Comparison of ENCODE assay signal across 17 mouse cellular contexts in genomic region chr14:77504458-77505135, GRCm38 (mm10).
A peak's percentile ranks its signal among the peaks of the same experiment; 100 is the strongest.
DNase-seq lines count a peak whose midpoint lies in the region; ATAC-seq lines count a peak whose summit lies in the region.
"Had no signal": no experiment of that assay in that cellular context is flagged by ENCODE, and none has a peak within 500 bp of the region (broad histone marks: within the 10 kb centered on the region; RNA-seq: fewer than 3 reads in every experiment).

No protein-coding gene starts in this region.

- H3K27me3 ChIP-seq in forebrain, embryonic 15.5 days = no peaks in the 10 kb centered on the region
- H3K27me3 ChIP-seq in forebrain, embryonic 16.5 days (replicated peaks; ENCODE audit: control insufficient read depth, insufficient read depth, low read length) = no peaks in the 10 kb centered on the region
- H3K27me3 ChIP-seq in neural tube, embryonic 15.5 days (replicated peaks) = no peaks in the 10 kb centered on the region
- H3K27me3 ChIP-seq: heart, embryonic 15.5 days; limb, embryonic 15.5 days; midbrain, embryonic 13.5 days had no signal

- H3K27ac ChIP-seq in forebrain, embryonic 15.5 days (replicated peaks) = no peak overlapping the region
- no peak overlapping the region for H3K27ac ChIP-seq in forebrain, embryonic 16.5 days (ENCODE audit: low read length)
- H3K27ac ChIP-seq in neural tube, embryonic 15.5 days (replicated peaks) = 0 out of 2 replicates have a peak overlapping the region, but pooled peaks have one; percentile 41
- H3K27ac ChIP-seq: heart, embryonic 15.5 days; limb, embryonic 15.5 days; midbrain, embryonic 13.5 days; stomach, postnatal 0 days had no signal

- peaks cover 14% of the 10 kb centered on the region for H3K36me3 ChIP-seq in forebrain, embryonic 15.5 days
- H3K36me3 ChIP-seq in forebrain, embryonic 16.5 days (ENCODE audit: control insufficient read depth, insufficient read depth) = no peaks in the 10 kb centered on the region
- no peaks in the 10 kb centered on the region; the same call in 1 of the 2 replicates for H3K36me3 ChIP-seq in neural tube, embryonic 15.5 days
- H3K36me3 ChIP-seq: heart, embryonic 15.5 days; limb, embryonic 15.5 days had no signal

- no peak overlapping the region for H3K4me2 ChIP-seq in forebrain, embryonic 15.5 days (replicated peaks)
- no peak overlapping the region for H3K4me2 ChIP-seq in forebrain, embryonic 16.5 days (ENCODE audit: low read length)
- H3K4me2 ChIP-seq in neural tube, embryonic 15.5 days = no peak overlapping the region
- H3K4me2 ChIP-seq: heart, embryonic 15.5 days; limb, embryonic 15.5 days; midbrain, embryonic 13.5 days had no signal

- no peak overlapping the region for H3K9ac ChIP-seq in forebrain, embryonic 15.5 days (replicated peaks)
- H3K9ac ChIP-seq in forebrain, embryonic 16.5 days (replicated peaks; ENCODE audit: low read depth, low read length) = no peak overlapping the region
- H3K9ac ChIP-seq in neural tube, embryonic 15.5 days (replicated peaks) = no peak overlapping the region
- H3K9ac ChIP-seq: heart, embryonic 15.5 days; limb, embryonic 15.5 days; midbrain, embryonic 13.5 days had no signal

- ATAC-seq in forebrain, embryonic 15.5 days (replicated peaks) = 0 out of 2 replicates have a peak, but pooled peaks have one; percentile 32
- ATAC-seq in forebrain, embryonic 16.5 days = no peak
- no peak for ATAC-seq in neural tube, embryonic 15.5 days (ENCODE audit: low FRiP score)
- ATAC-seq: midbrain, embryonic 13.5 days had no signal

- H3K9me3 ChIP-seq in forebrain, embryonic 15.5 days = no peaks in the 10 kb centered on the region
- no peaks in the 10 kb centered on the region for H3K9me3 ChIP-seq in forebrain, embryonic 16.5 days (ENCODE audit: control insufficient read depth, low read length)
- no peaks in the 10 kb centered on the region for H3K9me3 ChIP-seq in neural tube, embryonic 15.5 days (replicated peaks)
- H3K9me3 ChIP-seq: heart, embryonic 15.5 days; limb, embryonic 15.5 days; midbrain, embryonic 13.5 days had no signal

- no peak for DNase-seq in neural tube, embryonic 10.5 days (ENCODE audit: extremely low spot score, low spot score)
- DNase-seq in gastrocnemius, postnatal 10 days = peak; percentile 17
- DNase-seq in cerebellum, adult 8-10 months = no peak
- no peak for DNase-seq in lung, postnatal 25 days (ENCODE audit: low spot score)
- DNase-seq: cerebellum, postnatal 25 days; lung, adult 18-20 months; lung, postnatal 36 days; thymus, postnatal 14 days had no signal

- H3K4me3 ChIP-seq in forebrain, embryonic 15.5 days = no peak overlapping the region
- no peak overlapping the region for H3K4me3 ChIP-seq in forebrain, embryonic 16.5 days (replicated peaks; ENCODE audit: low read length)
- no peak overlapping the region for H3K4me3 ChIP-seq in neural tube, embryonic 15.5 days (replicated peaks)
- H3K4me3 ChIP-seq: erythroblast, embryonic 14.5 days; heart, embryonic 15.5 days; limb, embryonic 15.5 days; midbrain, embryonic 13.5 days; myocyte had no signal

- 81% methylated on average over 12 of the region's 12 CpGs for WGBS in forebrain, embryonic 15.5 days
- WGBS in forebrain, embryonic 16.5 days = 77% methylated on average over 12 of the region's 12 CpGs
- 73% methylated on average over 12 of the region's 12 CpGs for WGBS in neural tube, embryonic 15.5 days

- H3K4me1 ChIP-seq in forebrain, embryonic 15.5 days = peaks cover 14% of the 10 kb centered on the region; the same call in 1 of the 2 replicates
- 0 out of 2 replicates have a peak, but pooled peaks cover 2% of the 10 kb centered on the region for H3K4me1 ChIP-seq in forebrain, embryonic 16.5 days (replicated peaks; ENCODE audit: control insufficient read depth, insufficient read depth, low read length)
- H3K4me1 ChIP-seq in neural tube, embryonic 15.5 days = peaks cover 4% of the 10 kb centered on the region; the same call in 1 of the 2 replicates
- H3K4me1 ChIP-seq: limb, embryonic 15.5 days had no signal
